Mouse (Mus musculus) forebrain, postnatal 0 days (tissue): ENCODE results near the gene Map10. TPM values are rescaled to one million over a fixed set of nuclear protein-coding genes. Genes with fewer than 3 reads are reported as not detected.
A peak's percentile ranks its signal among the peaks of the same experiment; 100 is the strongest.

Experiments
- ATAC-seq: fragments of 200-750 bp; cut with Nextera tagmentation; 2 replicates; pipeline ENCODE4 v1.8.0; 2017; ENCODE audit warnings: mild to moderate bottlenecking, moderate library complexity
- DNase-seq: peaks from one replicate; pipeline ENCODE4 v3.0.0-alpha.2; 2015
- H3K27ac ChIP-seq: fragments of 300-500 bp; sonication (generic); 2 replicates; pipeline ENCODE4 v1.5.1; 2014; ENCODE audit warnings: low read depth, mild to moderate bottlenecking, antibody characterized with exemption, low read length, moderate library complexity, mixed read lengths
- H3K27me3 ChIP-seq: fragments of 300-500 bp; sonication (generic); 2 replicates; pipeline ENCODE4 v1.6.1; 2014; ENCODE audit warnings: mild to moderate bottlenecking, low read length, mixed read lengths; ENCODE audit not compliant: insufficient read depth
- H3K36me3 ChIP-seq: fragments of 300-500 bp; sonication (generic); 2 replicates; pipeline ENCODE4 v1.6.1; 2014; ENCODE audit warnings: mild to moderate bottlenecking, moderate library complexity; ENCODE audit not compliant: insufficient read depth
- H3K4me1 ChIP-seq: fragments of 300-500 bp; sonication (generic); 2 replicates; pipeline ENCODE4 v1.6.1; 2014; ENCODE audit warnings: antibody characterized with exemption; ENCODE audit not compliant: insufficient read depth
- H3K4me2 ChIP-seq: fragments of 300-500 bp; sonication (generic); 2 replicates; pipeline ENCODE4 v1.6.1; 2014; ENCODE audit warnings: low read depth, mild to moderate bottlenecking, moderate library complexity
- H3K4me3 ChIP-seq: fragments of 300-500 bp; sonication (generic); 2 replicates; pipeline ENCODE4 v1.5.1; 2014; ENCODE audit warnings: low read depth, low read length, mixed read lengths
- H3K9ac ChIP-seq: fragments of 300-500 bp; sonication (generic); 2 replicates; pipeline ENCODE4 v1.6.1; 2014; ENCODE audit warnings: mild to moderate bottlenecking
- H3K9me3 ChIP-seq: fragments of 300-500 bp; sonication (generic); 2 replicates; pipeline ENCODE4 v1.6.1; 2016; ENCODE audit warnings: low read length
- CTCF ChIP-seq: sonication (generic); IDR thresholded peaks from 2 replicates; pipeline ENCODE4 v1.5.1; 2016; ENCODE audit warnings: antibody characterized with exemption, control low read depth, low read depth
- WGBS: fragments of 180-500 bp; shearing (Covaris S2); extraction: QIAGEN DNeasy Blood & Tissue Kit; methylation state at CpG from one replicate; pipeline ENCODE4 v1.1.7; 2014; 5-methylcytosine and 5-hydroxymethylcytosine counted together
- polyA plus RNA-seq: library from polyadenylated mRNA; unstranded; fragments of >200 nt; fragmentation: Nextera tagmentation; extraction: Ambion mirVana; gene quantifications from 2 replicates; pipeline ENCODE4 v1.2.1, GENCODE M21; 2015
- total RNA-seq: library from RNA; depleted of rRNA; stranded (reverse); fragments of >200 nt; gene quantifications from 2 replicates; pipeline ENCODE4 v1.2.3, GENCODE M21; 2014

The Map10 gene
- total and polyA plus RNA-seq, 2 experiments from 2014 or later: 7.6 to 13.5 TPM

DNA sequence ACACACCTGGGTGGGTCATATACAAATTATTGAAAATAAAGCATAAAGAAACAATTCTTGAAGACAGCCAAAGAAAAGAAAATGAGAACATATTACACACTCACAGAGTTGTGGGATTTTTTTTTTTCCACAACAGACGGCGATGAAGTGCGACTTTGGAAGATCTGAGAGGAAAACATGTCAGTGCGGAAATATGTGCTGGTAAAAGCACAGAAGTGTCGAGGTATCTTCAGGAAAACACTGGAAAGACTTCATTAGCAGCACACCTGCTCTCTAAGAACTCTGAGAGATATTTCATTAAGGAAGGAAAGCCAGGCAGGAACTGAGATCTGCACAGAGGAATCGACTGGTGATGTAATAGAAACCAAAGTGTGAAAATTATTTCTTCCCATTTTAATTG lies 26.3 kb downstream of the Map10 start:
- DNase-seq (peak; percentile 55), ATAC-seq (peak; percentile 50; the same call in 1 of the 2 replicates)
- 58% methylated on average over 6 of the region's 6 CpGs for WGBS

DNA sequence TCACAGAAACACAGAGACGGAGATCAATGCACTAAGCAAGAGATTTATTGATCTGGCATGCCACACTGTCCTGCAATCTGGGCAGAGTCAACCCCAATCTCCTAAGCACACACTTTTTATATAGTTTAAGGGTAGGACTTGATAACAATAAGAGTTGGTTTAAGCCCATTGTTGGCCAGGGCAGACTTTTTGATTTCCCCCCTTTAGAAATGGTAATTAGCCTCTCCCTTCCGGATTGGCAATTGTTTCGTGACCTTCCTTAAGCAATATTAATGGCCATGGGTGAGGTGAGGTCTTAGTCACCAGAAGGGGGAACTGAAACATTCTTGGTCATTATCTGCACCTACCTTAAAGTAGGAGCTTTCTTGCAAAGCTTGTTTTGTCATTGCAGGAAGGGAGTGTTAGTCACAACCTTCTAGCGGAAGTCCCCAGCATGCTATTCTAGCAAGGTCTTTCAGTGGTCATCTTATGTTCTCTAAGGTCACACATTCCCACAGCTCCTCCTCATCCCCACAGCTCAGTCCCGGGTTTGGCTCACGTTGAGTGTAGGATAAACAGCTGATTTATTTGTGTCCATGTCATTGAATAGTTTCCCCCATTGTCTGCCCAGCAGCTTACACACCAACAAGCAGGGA lies 29.9 kb downstream of the Map10 start:
- 68% methylated on average over 6 of the region's 6 CpGs for WGBS
- Histone ChIP-seq H3K4me2 (no peak overlapping the region), H3K9ac (no peak overlapping the region), H3K27ac (no peak overlapping the region), H3K36me3 (no peaks in the 10 kb centered on the region), H3K4me3 (no peak overlapping the region), H3K9me3 (no peaks in the 10 kb centered on the region), H3K27me3 (no peaks in the 10 kb centered on the region), H3K4me1 (no peaks in the 10 kb centered on the region)
- no peak for TF ChIP-seq CTCF
- DNase-seq (no peak), ATAC-seq (no peak)

More for the DNA sequence above, 26.3 kb downstream of the Map10 start:
- no peak for TF ChIP-seq CTCF
- H3K27ac ChIP-seq: no peak overlapping the region
- no peak overlapping the region for H3K9ac ChIP-seq
- no peaks in the 10 kb centered on the region for H3K4me1 ChIP-seq
- no peaks in the 10 kb centered on the region for H3K27me3 ChIP-seq
- H3K4me2 ChIP-seq: no peak overlapping the region
- H3K36me3 ChIP-seq: no peaks in the 10 kb centered on the region
- no peaks in the 10 kb centered on the region for H3K9me3 ChIP-seq
- no peak overlapping the region for H3K4me3 ChIP-seq

DNA sequence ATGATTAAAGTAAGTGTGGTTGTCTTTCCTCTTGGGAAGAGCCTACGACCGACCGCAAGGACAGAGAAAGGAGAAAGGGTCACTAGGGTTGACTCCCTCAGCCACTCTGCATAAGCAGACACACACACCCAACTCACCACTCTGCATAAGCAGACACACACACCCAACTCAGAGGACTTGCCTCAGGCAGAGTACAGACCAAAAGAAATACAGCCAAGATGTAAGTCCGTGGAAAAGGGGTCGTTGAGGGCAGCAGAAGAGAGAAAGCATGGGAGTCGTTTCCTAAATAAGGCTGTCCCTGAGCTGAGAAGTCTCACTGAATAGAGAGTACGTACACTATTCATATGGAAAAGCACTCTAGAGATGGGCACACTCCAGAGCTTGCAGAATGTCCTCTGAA lies 30.8 kb downstream of the Map10 start:
- Histone ChIP-seq H3K27me3 (no peaks in the 10 kb centered on the region), H3K9me3 (no peaks in the 10 kb centered on the region), H3K4me2 (no peak overlapping the region), H3K9ac (no peak overlapping the region), H3K27ac (no peak overlapping the region), H3K36me3 (no peaks in the 10 kb centered on the region), H3K4me1 (no peaks in the 10 kb centered on the region), H3K4me3 (no peak overlapping the region)
- ATAC-seq (no peak), DNase-seq (no peak)
- 82% methylated on average over 7 of the region's 7 CpGs for WGBS
- TF ChIP-seq CTCF: no peak

DNA sequence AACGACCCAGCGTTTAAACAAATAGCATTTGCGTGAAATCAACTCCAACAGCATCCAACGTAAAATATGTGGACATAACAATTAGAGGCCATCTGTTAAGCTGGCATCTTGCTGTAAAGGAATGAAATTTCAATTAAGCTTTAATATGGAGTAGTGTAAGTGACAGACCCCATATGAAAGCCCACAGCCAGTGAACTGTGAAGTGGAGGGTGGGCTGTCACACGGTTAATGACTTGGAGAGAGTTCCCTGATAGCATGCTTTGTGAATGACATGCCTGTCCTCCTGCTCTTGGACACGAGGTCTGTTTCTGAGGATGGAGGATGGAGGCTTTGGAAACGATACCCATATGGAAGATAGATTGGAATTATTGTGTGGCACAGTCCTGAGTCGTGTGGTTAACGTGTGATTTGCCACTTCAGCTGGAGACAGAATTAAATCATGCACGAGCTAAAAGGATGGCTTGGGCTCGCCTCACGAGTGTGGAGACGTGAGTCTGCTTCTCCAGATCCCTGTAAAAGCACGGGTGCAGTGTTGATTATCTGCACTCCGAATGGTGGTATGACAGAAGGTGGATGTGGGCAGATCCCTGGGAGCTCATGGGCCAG lies 33.4 kb downstream of the Map10 start:
- Histone ChIP-seq H3K36me3 (no peaks in the 10 kb centered on the region), H3K4me2 (no peak overlapping the region), H3K9ac (no peak overlapping the region), H3K4me1 (no peaks in the 10 kb centered on the region), H3K27ac (no peak overlapping the region), H3K9me3 (no peaks in the 10 kb centered on the region), H3K27me3 (no peaks in the 10 kb centered on the region), H3K4me3 (no peak overlapping the region)
- ATAC-seq: peak; percentile 66
- 37% methylated on average over 15 of the region's 15 CpGs for WGBS
- DNase-seq: peak; percentile 43
- TF ChIP-seq CTCF: no peak

DNA sequence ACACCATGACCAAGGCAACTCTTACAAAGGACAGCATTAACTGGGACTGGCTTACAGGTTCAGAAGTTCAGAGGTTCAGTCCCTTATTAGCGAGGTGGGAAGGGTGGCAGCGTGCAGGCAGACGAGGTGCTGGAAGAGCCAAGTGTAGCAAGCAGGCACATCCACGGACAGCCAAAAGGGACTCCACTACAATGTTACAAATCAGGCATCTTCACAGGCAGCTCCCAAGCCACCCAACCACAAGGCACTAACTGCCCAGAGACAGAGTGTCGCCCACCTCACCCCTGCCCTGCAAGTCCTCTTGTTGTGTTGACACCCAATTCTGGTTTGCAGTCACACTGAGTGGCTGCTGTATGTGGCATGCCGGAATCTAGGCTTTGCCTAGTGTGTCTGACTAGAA lies 34.8 kb downstream of the Map10 start:
- ATAC-seq: no peak
- Histone ChIP-seq H3K27ac (no peak overlapping the region), H3K4me2 (no peak overlapping the region), H3K4me3 (no peak overlapping the region), H3K9ac (no peak overlapping the region), H3K9me3 (no peaks in the 10 kb centered on the region), H3K36me3 (no peaks in the 10 kb centered on the region), H3K27me3 (no peaks in the 10 kb centered on the region), H3K4me1 (no peaks in the 10 kb centered on the region)
- TF ChIP-seq CTCF: no peak
- WGBS: 90% methylated on average over 6 of the region's 6 CpGs
- DNase-seq: no peak

DNA sequence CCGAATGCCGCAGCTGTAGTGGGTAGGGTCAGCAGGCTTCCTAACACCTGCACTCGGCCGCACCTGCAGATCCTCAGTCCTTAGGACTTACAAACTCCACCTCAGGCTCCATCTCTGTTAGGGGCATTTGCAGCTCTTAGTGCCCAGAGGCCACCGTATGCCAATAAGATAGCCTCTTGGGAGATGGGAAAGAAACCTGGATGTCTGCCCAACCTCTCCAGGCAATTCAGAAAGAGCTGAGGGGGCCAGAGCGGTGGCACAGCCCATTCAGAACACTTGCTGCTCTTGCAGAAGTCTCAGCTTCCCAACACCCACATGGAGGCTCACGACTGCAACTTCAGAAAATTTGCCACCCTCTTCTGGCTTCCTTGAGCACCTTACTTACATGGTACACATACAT lies 36.2 kb downstream of the Map10 start:
- WGBS: 57% methylated on average over 7 of the region's 7 CpGs
- H3K4me1 ChIP-seq: no peaks in the 10 kb centered on the region
- no peak overlapping the region for H3K4me3 ChIP-seq
- ATAC-seq: no peak
- no peaks in the 10 kb centered on the region for H3K9me3 ChIP-seq
- H3K4me2 ChIP-seq: no peak overlapping the region
- H3K9ac ChIP-seq: no peak overlapping the region
- no peak for DNase-seq
- H3K27ac ChIP-seq: no peak overlapping the region
- H3K36me3 ChIP-seq: no peaks in the 10 kb centered on the region
- no peaks in the 10 kb centered on the region for H3K27me3 ChIP-seq
- TF ChIP-seq CTCF: no peak

DNA sequence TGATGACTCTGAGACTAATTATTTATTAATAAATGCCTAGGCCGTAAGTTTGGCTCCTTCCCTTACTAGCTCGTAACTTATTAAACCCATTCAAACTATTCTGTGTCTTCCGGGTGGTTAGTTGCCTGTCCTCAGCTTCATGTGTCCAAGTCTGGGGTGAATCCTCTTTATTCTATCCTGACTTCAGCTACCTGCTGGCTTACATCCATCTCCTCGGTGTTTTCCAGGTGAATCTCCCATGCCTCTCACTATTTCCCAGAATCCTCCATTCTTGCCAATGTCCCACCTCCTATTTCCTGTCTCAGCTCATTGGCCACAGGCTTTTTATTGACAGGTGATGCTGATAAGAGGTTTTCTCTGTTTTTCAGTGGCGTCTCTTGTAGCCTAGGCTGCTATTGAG lies 39.6 kb downstream of the Map10 start:
- H3K4me3 ChIP-seq: no peak overlapping the region
- H3K27me3 ChIP-seq: no peaks in the 10 kb centered on the region
- no peaks in the 10 kb centered on the region for H3K36me3 ChIP-seq
- WGBS: 88% methylated on average over 5 of the region's 5 CpGs
- no peaks in the 10 kb centered on the region for H3K4me1 ChIP-seq
- DNase-seq (no peak), ATAC-seq (no peak)
- no peak overlapping the region for H3K9ac ChIP-seq
- no peak overlapping the region for H3K4me2 ChIP-seq
- no peak for TF ChIP-seq CTCF
- H3K27ac ChIP-seq: no peak overlapping the region
- H3K9me3 ChIP-seq: no peaks in the 10 kb centered on the region
